Mouse (Mus musculus) heart, embryonic 11.5 days (tissue): ENCODE results near the gene Mrpl44. TPM values are rescaled to one million over a fixed set of nuclear protein-coding genes. Genes with fewer than 3 reads are reported as not detected.

Source experiments
- ATAC-seq: fragments of 200-750 bp; cut with Nextera tagmentation; replicated peaks from 2 replicates; pipeline ENCODE4 v1.8.0; 2017; ENCODE audit warnings: moderate library complexity; ENCODE audit not compliant: insufficient number of reproducible peaks, low FRiP score, low TSS enrichment
- H3K27ac ChIP-seq: fragments of 300-500 bp; sonication (generic); 2 replicates; pipeline ENCODE4 v1.5.1; 2014; ENCODE audit warnings: mild to moderate bottlenecking, low read depth, low read length
- H3K27me3 ChIP-seq: fragments of 300-500 bp; sonication (generic); 2 replicates; pipeline ENCODE4 v1.6.1; 2014; ENCODE audit warnings: mild to moderate bottlenecking, low read length, mixed read lengths; ENCODE audit not compliant: control insufficient read depth, insufficient read depth
- H3K36me3 ChIP-seq: fragments of 300-500 bp; sonication (generic); 2 replicates; pipeline ENCODE4 v1.6.1; 2014; ENCODE audit warnings: mild to moderate bottlenecking, low read length, moderate library complexity, mixed read lengths; ENCODE audit not compliant: control insufficient read depth, insufficient read depth
- H3K4me1 ChIP-seq: fragments of 300-500 bp; sonication (generic); 2 replicates; pipeline ENCODE4 v1.6.1; 2014; ENCODE audit warnings: low read length; ENCODE audit not compliant: control insufficient read depth, insufficient read depth
- H3K4me2 ChIP-seq: fragments of 300-500 bp; sonication (generic); 2 replicates; pipeline ENCODE4 v1.6.1; 2014; ENCODE audit warnings: mild to moderate bottlenecking, moderate library complexity
- H3K4me3 ChIP-seq: fragments of 300-500 bp; sonication (generic); 2 replicates; pipeline ENCODE4 v1.5.1; 2014; ENCODE audit warnings: low read depth, low read length
- H3K9ac ChIP-seq: fragments of 300-500 bp; sonication (generic); 2 replicates; pipeline ENCODE4 v1.6.1; 2014; ENCODE audit warnings: mild to moderate bottlenecking, low read depth, low read length, moderate library complexity
- H3K9me3 ChIP-seq: fragments of 300-500 bp; sonication (generic); replicated peaks from 2 replicates; pipeline ENCODE4 v1.6.1; 2016; ENCODE audit warnings: low read length; ENCODE audit not compliant: control insufficient read depth
- WGBS: fragments of 180-500 bp; shearing (Covaris S2); extraction: QIAGEN DNeasy Blood & Tissue Kit; methylation state at CpG from one replicate; pipeline ENCODE4 v1.1.7; 2014; ENCODE audit not compliant: insufficient replicate concordance; 5-methylcytosine and 5-hydroxymethylcytosine counted together
- polyA plus RNA-seq: library from polyadenylated mRNA; unstranded; fragments of >200 nt; fragmentation: Nextera tagmentation; extraction: Ambion mirVana; gene quantifications from 2 replicates; pipeline ENCODE4 v1.2.1, GENCODE M21; 2014

Gene Mrpl44
- polyA plus RNA-seq, 1 experiment from 2014 or later, result 45.3 TPM

GRCm38 (mm10) chr1:79768231-79768630, 7.6 kb upstream of the Mrpl44 start:
- WGBS, result 48% methylated on average over 1 of the region's 1 CpGs
- Histone ChIP-seq H3K4me2 (no peak overlapping the region), H3K9me3 (no peaks in the 10 kb centered on the region), H3K27me3 (no peaks in the 10 kb centered on the region), H3K4me3 (no peak overlapping the region), H3K36me3 (no peaks in the 10 kb centered on the region), H3K27ac (no peak overlapping the region), H3K4me1 (no peaks in the 10 kb centered on the region), H3K9ac (no peak overlapping the region)
- ATAC-seq, result no peak

- 73% methylated on average over 4 of the region's 4 CpGs for WGBS
- no peak for ATAC-seq
- no peaks in the 10 kb centered on the region for H3K9me3 ChIP-seq
- H3K4me2 ChIP-seq, result no peak overlapping the region
- no peak overlapping the region for H3K9ac ChIP-seq
- H3K4me1 ChIP-seq, result peaks cover 2% of the 10 kb centered on the region; the same call in 1 of the 2 replicates
- H3K36me3 ChIP-seq, result peaks cover 4% of the 10 kb centered on the region
- H3K27ac ChIP-seq, result no peak overlapping the region
- no peaks in the 10 kb centered on the region for H3K27me3 ChIP-seq
- H3K4me3 ChIP-seq, result no peak overlapping the region
Measured at GRCm38 (mm10) chr1:79774164-79774780, 1.5 kb upstream of the Mrpl44 start.

DNA sequence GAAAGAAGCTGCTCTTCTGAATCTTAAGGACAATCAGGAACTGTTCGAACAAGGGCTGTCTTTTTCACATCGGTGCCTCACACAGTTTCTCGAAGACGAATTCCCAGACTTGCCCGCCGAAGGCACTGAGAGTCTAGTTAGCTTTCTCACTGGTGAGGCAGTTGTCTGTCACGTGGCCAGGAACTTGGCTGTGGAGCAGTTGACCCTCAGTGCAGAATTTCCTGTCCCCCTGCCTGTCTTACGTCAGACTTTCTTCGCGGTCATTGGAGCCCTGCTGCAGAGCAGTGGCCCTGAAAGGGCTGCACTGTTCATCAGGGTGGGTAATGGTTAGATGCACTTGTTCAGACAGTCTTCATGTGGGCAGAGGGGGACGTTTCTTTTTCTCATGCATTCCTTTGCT, 2.2 kb downstream of the Mrpl44 start:
- no peak for ATAC-seq
- Histone ChIP-seq H3K4me3 (no peak overlapping the region), H3K9me3 (no peaks in the 10 kb centered on the region), H3K4me2 (no peak overlapping the region), H3K27ac (no peak overlapping the region), H3K27me3 (no peaks in the 10 kb centered on the region), H3K36me3 (peaks cover 33% of the 10 kb centered on the region), H3K4me1 (peaks cover 2% of the 10 kb centered on the region; the same call in 1 of the 2 replicates), H3K9ac (no peak overlapping the region)
- 81% methylated on average over 11 of the region's 11 CpGs for WGBS

DNA sequence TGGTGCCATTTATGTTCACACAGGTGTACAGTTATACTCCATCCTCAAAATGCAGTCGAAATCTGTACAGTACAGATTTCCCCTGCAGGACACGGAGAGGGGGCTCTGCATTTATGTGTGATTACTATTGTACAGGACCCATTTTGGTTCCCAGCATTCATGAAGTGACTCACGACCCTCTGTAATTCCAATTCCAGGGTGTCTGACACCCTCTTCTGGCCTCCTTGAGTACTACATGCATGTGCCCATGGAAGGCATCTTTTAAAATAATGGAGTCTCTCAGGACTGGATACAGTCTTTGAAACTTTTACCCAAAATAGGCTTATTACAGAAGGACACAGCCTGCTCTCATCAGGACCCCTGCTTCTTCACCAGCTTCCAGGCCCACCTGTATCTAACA, 6.6 kb downstream of the Mrpl44 start:
- Histone ChIP-seq H3K36me3 (peaks cover 33% of the 10 kb centered on the region), H3K27me3 (no peaks in the 10 kb centered on the region), H3K4me1 (no peaks in the 10 kb centered on the region), H3K9me3 (no peaks in the 10 kb centered on the region), H3K9ac (no peak overlapping the region), H3K27ac (no peak overlapping the region), H3K4me3 (no peak overlapping the region), H3K4me2 (no peak overlapping the region)
- ATAC-seq, result no peak
- WGBS, result 72% methylated on average over 3 of the region's 3 CpGs

DNA sequence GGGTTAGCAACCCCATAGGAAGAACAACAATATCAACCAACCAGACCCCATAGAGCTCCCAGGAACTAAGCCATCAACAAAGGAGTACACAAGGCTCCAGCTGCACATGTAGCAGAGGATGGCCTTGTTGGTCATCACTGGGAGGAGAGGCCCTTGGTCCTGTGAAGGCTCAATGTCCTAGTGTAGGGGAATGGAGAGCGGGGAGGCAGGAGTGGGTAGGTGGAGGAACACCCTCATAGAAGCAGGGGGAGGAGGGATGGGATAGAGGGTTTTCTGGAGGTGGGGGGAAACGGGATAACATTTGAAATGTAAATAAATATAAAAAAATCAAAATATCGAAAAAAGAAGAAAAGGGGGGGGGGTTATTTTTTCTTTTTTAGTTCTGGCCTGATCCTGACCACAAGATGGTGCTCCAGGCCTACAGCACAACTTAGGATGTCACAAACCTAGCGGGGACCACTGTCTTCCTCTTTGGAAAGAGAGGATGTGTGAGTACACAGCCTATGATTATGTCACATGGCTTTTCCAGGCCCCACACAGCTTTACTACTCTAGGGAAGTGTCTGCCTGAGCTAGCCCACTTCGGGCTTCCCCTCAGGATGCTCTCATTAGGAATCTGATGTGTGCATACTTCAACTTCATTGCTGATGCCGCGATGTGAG, 10.6 kb downstream of the Mrpl44 start:
- H3K36me3 ChIP-seq, result peaks cover 13% of the 10 kb centered on the region
- no peak overlapping the region for H3K4me2 ChIP-seq
- 64% methylated on average over 7 of the region's 7 CpGs for WGBS
- no peaks in the 10 kb centered on the region for H3K27me3 ChIP-seq
- H3K27ac ChIP-seq, result no peak overlapping the region
- no peaks in the 10 kb centered on the region for H3K9me3 ChIP-seq
- no peaks in the 10 kb centered on the region for H3K4me1 ChIP-seq
- H3K4me3 ChIP-seq, result no peak overlapping the region
- no peak overlapping the region for H3K9ac ChIP-seq
- ATAC-seq, result no peak

GRCm38 (mm10) chr1:79797084-79797483, 21.3 kb downstream of the Mrpl44 start:
- ATAC-seq, result no peak
- Histone ChIP-seq H3K27ac (no peak overlapping the region), H3K4me3 (no peak overlapping the region), H3K9ac (no peak overlapping the region), H3K9me3 (no peaks in the 10 kb centered on the region), H3K36me3 (no peaks in the 10 kb centered on the region), H3K4me2 (no peak overlapping the region), H3K27me3 (no peaks in the 10 kb centered on the region), H3K4me1 (no peaks in the 10 kb centered on the region)
- 61% methylated on average over 3 of the region's 3 CpGs for WGBS

- ATAC-seq, result no peak
- 59% methylated on average over 11 of the region's 11 CpGs for whole genome bisulfite sequencing
Measured at GRCm38 (mm10) chr1:79802858-79803427, 27.1 kb downstream of the Mrpl44 start.

GRCm38 (mm10) chr1:79803614-79804013, 27.8 kb downstream of the Mrpl44 start:
- no peak for ATAC-seq
- Histone ChIP-seq H3K36me3 (no peaks in the 10 kb centered on the region), H3K9ac (no peak overlapping the region), H3K4me2 (no peak overlapping the region), H3K4me1 (peaks cover 8% of the 10 kb centered on the region), H3K27ac (no peak overlapping the region), H3K27me3 (no peaks in the 10 kb centered on the region), H3K4me3 (no peak overlapping the region), H3K9me3 (no peaks in the 10 kb centered on the region)
- WGBS, result 88% methylated on average over 7 of the region's 7 CpGs

More at GRCm38 (mm10) chr1:79802858-79803427, 27.1 kb downstream of the Mrpl44 start:
- H3K4me1 ChIP-seq, result peaks cover 7% of the 10 kb centered on the region
- H3K4me2 ChIP-seq, result no peak overlapping the region
- H3K9ac ChIP-seq, result no peak overlapping the region
- no peaks in the 10 kb centered on the region for H3K9me3 ChIP-seq
- H3K27ac ChIP-seq, result no peak overlapping the region
- H3K27me3 ChIP-seq, result no peaks in the 10 kb centered on the region
- H3K4me3 ChIP-seq, result no peak overlapping the region
- H3K36me3 ChIP-seq, result no peaks in the 10 kb centered on the region
